Mouse (Mus musculus) liver, embryonic 14.5 days (tissue): Measurements from ENCODE around the gene Hist1h2bk.

ENCODE experiments used
- CTCF ChIP-seq: IDR thresholded peaks from 2 replicates; pipeline ENCODE4 v1.5.1; 2016; ENCODE audit warnings: antibody characterized with exemption, low read depth, control low read depth
- EP300 ChIP-seq: IDR thresholded peaks from 2 replicates; pipeline ENCODE4 v1.6.1; 2016; ENCODE audit warnings: antibody characterized with exemption, low read depth

DNA sequence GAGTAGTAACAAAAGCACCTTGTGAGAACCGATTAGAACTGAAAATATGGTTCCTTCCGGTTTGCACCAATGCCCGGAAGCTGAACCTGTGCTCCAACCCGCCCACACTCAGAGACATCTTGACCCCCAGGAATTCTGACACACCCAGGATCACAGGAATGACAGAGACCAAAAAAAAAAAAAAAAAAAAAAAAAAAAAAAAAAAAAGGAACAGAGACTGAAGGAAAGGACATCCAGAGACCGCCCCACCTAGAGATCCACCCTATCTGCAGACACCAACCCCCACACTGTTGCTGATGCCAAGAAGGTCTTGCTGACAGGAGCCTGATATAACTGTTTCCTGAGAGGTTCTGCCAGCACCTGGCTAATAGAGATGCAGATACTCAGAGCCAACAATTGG, 43.1 kb upstream of the Hist1h2bk start:
- no peak for TF ChIP-seq CTCF
- TF ChIP-seq EP300 = no peak
